Mouse (Mus musculus): ENCODE results near the gene Trim42.

DNA sequence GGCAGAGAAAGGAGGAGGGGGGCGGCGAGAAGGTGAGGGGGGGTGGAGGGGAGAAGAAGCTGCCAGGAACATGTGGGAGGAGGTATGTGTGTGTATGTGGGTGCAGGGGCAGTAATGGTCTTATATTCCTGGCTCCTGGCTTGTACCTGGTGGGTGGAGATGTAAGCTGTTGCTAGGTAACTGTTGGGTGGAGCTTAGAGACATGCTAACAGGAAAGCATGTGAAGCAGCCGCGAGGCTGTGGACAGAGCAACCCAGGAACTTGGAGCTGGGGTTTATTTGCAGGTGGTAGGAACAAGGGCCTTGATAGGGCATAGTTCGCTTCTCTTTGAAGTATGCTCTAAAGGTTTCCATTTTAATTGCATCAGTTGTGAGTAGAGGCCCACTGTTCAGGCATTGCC, 28.0 kb downstream of the Trim42 start:
- TF ChIP-seq CTCF (IDR thresholded peaks at IDR 0.05; ENCODE audit: extremely low read depth, insufficient read depth, low read length) (no peak), POLR2A (IDR thresholded peaks at IDR 0.05; ENCODE audit: extremely low read depth, insufficient read depth, low read length) (no peak)

All from cortical plate, adult 2 months (tissue).